Mouse (Mus musculus): ENCODE measurements around the gene Akap7.

DNA sequence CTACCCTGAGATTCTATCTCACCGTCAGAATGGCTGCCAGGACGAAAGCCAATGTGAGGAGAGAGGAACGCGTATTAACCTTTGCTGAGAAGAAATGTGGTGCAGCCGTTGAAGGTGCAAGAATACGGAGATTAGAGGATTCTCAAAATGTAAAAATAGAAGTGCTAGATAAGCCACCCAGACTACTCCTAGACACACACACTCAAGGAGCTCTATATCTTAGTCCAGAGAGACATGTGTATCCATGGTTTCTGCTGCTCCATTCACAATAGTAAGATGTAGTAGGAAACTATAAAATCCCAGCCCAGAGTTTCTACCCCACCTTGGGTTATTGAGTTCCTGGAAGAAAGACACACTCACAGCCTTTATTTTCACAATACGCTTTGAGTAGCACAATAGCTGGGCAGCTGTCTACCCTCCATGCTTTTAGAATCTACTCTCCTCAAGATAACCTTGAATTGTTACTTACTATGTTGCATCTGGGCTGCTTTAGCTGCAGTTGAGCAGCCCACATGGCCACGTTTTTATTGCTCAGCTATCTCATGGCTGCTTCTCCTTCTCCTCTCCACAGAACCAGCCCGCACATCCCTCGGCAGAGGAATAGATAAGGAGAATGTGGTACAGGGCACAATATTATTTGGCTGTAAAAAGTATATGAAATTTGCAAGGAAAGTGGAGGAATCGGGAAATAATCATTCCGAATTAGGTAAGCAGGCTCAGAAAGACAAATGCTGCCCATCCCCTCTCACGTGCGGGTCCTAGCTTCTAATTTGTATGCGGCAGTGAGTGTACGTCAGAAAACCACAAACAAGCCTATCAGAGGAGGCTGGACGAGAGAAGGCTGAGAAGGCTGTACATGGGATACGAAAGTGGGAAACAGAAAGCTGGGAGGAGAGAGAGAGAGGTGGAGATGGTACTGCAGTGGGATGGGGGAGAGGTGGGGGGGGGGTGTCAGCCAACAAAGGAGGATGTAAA lies 162.6 kb downstream of the Akap7 start:
- TF ChIP-seq GATA1 (IDR thresholded peaks at IDR 0.05; ENCODE audit: borderline replicate concordance, low read length) (no peak), FLI1 (IDR thresholded peaks at IDR 0.05; ENCODE audit: low read length) (no peak)
